Mouse (Mus musculus): ENCODE results near the gene Vmn2r72. TPM values are rescaled to one million over a fixed set of nuclear protein-coding genes. Genes with fewer than 3 reads are reported as not detected.

The Vmn2r72 gene
- polyA plus RNA-seq (2014; fragmentation: Illumina TruSeq; extraction: RNeasy Lipid Tissue Mini Kit (QIAGEN cat#74804); ENCODE audit: low read depth, low replicate concordance), result not detected

GRCm38 (mm10) chr7:85754997-85755396 lies at the start of gene Vmn2r72:
TSS of gene Vmn2r72 (minus strand) at chr7:85755097.

Other genes starting within 250 kb of the Vmn2r72 start
- not detected for gene Vmn2r71, start 192.0 kb downstream of the Vmn2r72 start, polyA plus RNA-seq (2014; fragmentation: Illumina TruSeq; extraction: RNeasy Lipid Tissue Mini Kit (QIAGEN cat#74804); ENCODE audit: low read depth, low replicate concordance)
- not detected for gene Vmn2r70, start 185.9 kb downstream of the Vmn2r72 start, polyA plus RNA-seq (2014; fragmentation: Illumina TruSeq; extraction: RNeasy Lipid Tissue Mini Kit (QIAGEN cat#74804); ENCODE audit: low read depth, low replicate concordance)
- gene Vmn2r73, start 121.2 kb upstream of the Vmn2r72 start, polyA plus RNA-seq (2014; fragmentation: Illumina TruSeq; extraction: RNeasy Lipid Tissue Mini Kit (QIAGEN cat#74804); ENCODE audit: low read depth, low replicate concordance), result not detected
- gene Vmn2r74, start 206.5 kb upstream of the Vmn2r72 start, polyA plus RNA-seq (2014; fragmentation: Illumina TruSeq; extraction: RNeasy Lipid Tissue Mini Kit (QIAGEN cat#74804); ENCODE audit: low read depth, low replicate concordance), result not detected